Mouse (Mus musculus) cortical plate, adult 2 months (tissue): ENCODE results near the gene Zc3hav1l. TPM values are rescaled to one million over a fixed set of nuclear protein-coding genes. Genes with fewer than 3 reads are reported as not detected.

Experiments
- H3K27ac ChIP-seq: fragments of 200-500 bp; 2 replicates; pipeline ENCODE4 v1.5.1; 2012; ENCODE audit warnings: low read length, control low read depth, inconsistent platforms; ENCODE audit not compliant: insufficient read depth
- H3K4me1 ChIP-seq: fragments of 200-500 bp; 2 replicates; pipeline ENCODE4 v1.6.1; 2011; ENCODE audit warnings: low read length; ENCODE audit not compliant: control insufficient read depth, insufficient read depth
- H3K4me3 ChIP-seq: fragments of 200-500 bp; 2 replicates; pipeline ENCODE4 v1.5.1; 2011; ENCODE audit warnings: mild to moderate bottlenecking, low read length, control low read depth; ENCODE audit not compliant: insufficient read depth
- CTCF ChIP-seq: fragments of 200-500 bp; IDR thresholded peaks from 2 replicates; pipeline ENCODE4 v1.5.1; 2011; ENCODE audit warnings: mild to moderate bottlenecking, control low read depth, low read length; ENCODE audit not compliant: insufficient read depth; ENCODE audit errors: extremely low read depth
- POLR2A ChIP-seq: fragments of 200-500 bp; IDR thresholded peaks from 2 replicates; pipeline ENCODE4 v1.6.1; 2011; ENCODE audit warnings: mild to moderate bottlenecking, low read length, control low read depth; ENCODE audit not compliant: insufficient read depth; ENCODE audit errors: extremely low read depth
- polyA plus RNA-seq: library from polyadenylated mRNA; depleted of rRNA; stranded (reverse); fragments of >200 nt; gene quantifications from 2 replicates; pipeline ENCODE4 v1.2.3, GENCODE M21; 2012; rRNA removed

The Zc3hav1l gene
- 3.3 and 3.4 TPM in 2 replicates for polyA plus RNA-seq

DNA sequence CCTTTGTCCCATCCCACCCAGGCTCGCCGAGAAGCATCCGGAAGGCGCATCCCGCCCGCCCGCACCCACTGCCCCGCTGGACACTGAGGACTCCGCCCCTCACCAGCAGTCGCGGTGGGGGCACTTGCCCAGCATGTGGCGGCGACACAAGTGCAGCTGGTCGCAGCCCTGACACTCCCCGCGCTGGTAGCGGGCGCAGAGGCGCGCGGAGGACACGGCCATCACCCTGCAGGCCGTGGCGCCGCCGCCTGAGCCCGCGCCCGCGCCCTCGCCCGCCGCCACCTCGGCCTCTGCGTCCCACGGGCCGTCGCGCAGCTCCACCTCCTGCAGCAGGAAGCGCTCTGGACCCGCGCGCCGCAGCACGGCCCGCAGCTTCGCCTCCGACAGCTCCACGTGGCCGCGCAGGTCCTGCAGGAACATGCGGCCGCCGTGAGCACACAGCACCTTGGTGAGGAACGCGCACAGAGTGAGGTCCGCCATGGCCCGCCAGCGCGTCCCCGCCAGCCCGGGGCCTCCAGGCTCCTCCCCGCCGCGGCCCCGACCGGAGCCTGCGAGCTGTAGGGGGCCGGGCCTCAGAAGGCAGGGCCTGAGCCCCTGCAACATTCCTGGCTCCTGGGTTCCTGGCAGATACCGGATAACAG, at the start of gene Zc3hav1l:
Gene Zc3hav1l (minus strand): TSS at position 499 of the 641 bp plus-strand sequence.
- Histone ChIP-seq H3K27ac (0 out of 2 replicates have a peak within 1 kb of the TSS, but pooled peaks have one; percentile 71), H3K4me1 (peaks cover 2% of the 10 kb centered on the region; the same call in 1 of the 2 replicates), H3K4me3 (peak within 1 kb of the TSS; percentile 89)
- no peak for TF ChIP-seq CTCF
- no peak for TF ChIP-seq POLR2A

DNA sequence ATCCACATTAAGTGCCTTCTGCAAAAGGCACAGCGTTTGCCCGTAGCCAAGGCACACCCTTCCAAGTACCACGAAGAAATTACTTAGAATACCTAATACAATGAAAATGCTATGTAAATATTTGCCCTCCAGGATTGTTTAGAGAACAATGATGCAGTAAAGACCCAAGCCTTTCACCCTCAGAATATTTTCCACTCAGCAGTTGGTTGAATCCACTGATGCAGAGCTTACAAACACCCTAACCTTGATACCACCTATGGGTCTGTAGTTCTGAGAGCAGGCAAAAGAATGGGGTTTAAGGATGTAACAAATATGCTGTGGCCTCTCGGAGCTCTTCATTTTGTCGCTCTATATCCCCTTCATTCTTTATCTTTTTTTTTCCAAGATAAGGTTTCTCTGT, 48.8 kb upstream of the Zc3hav1l start:
- H3K27ac ChIP-seq = no peak overlapping the region
- no peak for TF ChIP-seq POLR2A
- no peak for TF ChIP-seq CTCF
- H3K4me1 ChIP-seq = no peaks in the 10 kb centered on the region
- H3K4me3 ChIP-seq = no peak overlapping the region

- TF ChIP-seq CTCF (no peak), POLR2A (no peak)
- H3K4me1 ChIP-seq = no peaks in the 10 kb centered on the region
- no peak overlapping the region for H3K4me3 ChIP-seq
- H3K27ac ChIP-seq = no peak overlapping the region
Measured at GRCm38 (mm10) chr6:38345796-38346195, 46.7 kb upstream of the Zc3hav1l start.

- no peaks in the 10 kb centered on the region for H3K4me1 ChIP-seq
- H3K4me3 ChIP-seq = no peak overlapping the region
- TF ChIP-seq POLR2A (no peak), CTCF (no peak)
- H3K27ac ChIP-seq = no peak overlapping the region
Measured at GRCm38 (mm10) chr6:38344006-38344670, 45.1 kb upstream of the Zc3hav1l start.

DNA sequence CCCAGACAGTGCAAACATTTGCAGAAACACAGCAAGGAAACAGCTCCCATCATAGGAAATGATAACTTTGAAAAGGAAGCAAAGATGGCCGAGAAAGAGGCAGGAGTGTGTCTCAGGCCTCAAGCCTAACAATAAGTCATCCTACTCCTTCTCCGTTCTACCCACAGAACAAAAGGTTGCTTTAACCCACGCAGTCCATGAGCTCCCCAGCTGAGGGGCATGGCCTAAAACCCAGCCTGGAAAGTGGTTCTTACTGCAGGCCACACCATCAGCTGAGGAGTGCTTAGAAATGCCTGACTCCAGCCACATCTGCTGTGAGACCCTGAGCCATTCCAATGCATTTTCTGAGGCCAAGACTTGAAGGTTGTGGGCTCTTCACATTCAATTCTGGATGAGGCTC, 44.5 kb upstream of the Zc3hav1l start:
- Histone ChIP-seq H3K27ac (no peak overlapping the region), H3K4me3 (no peak overlapping the region), H3K4me1 (no peaks in the 10 kb centered on the region)

GRCm38 (mm10) chr6:38342666-38342992, 43.6 kb upstream of the Zc3hav1l start:
- TF ChIP-seq POLR2A = no peak
- no peak for TF ChIP-seq CTCF

More for the DNA sequence above, 44.5 kb upstream of the Zc3hav1l start:
- TF ChIP-seq CTCF (no peak), POLR2A (no peak)

DNA sequence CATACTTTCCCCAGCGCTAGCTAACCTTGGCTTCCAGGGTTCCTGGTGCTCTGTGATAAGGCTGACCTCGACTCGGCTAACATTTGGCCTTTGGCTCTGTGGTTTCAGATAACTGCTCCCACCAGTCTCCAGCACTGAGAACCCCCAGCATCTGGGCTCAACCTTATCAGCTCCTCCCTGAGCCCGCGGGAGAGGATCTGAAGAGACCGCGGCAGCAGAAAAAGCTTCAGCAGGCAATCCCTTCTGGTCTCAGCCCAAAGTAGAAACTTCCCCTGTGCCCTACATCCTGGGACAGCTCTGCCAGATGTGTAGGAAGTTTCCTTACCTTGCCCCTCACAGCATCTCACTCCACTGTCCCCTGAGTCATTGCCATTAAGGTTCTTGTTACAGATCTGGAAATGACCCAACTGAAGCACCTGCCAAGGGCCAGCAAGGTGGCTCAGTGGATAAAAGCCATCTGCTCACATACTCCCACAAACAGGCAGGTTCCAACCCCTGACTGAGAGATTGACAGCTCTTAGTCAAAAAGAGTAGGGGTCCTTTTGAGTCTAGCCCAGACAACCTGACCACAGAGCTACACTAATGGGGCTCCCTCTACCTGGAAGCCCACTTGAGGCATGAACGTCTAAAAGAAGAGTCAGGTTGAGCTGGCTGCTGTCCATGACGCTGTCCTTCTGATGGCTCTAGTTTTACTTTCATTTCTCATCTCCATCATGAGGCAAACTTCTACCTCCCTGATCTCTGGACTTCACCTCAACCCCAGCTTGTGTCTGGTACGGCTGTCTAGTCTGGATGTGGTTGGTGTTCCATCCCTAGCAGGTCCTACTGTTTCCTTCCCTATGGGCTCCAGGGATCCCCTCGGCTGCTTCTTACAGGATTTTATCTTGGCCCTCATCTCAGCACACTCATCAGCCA, 42.9 kb upstream of the Zc3hav1l start:
- TF ChIP-seq CTCF (no peak), POLR2A (no peak)
- H3K4me3 ChIP-seq = no peak overlapping the region
- H3K27ac ChIP-seq = no peak overlapping the region
- H3K4me1 ChIP-seq = no peaks in the 10 kb centered on the region

More at GRCm38 (mm10) chr6:38342666-38342992, 43.6 kb upstream of the Zc3hav1l start:
- H3K4me3 ChIP-seq = no peak overlapping the region
- no peaks in the 10 kb centered on the region for H3K4me1 ChIP-seq
- H3K27ac ChIP-seq = no peak overlapping the region

DNA sequence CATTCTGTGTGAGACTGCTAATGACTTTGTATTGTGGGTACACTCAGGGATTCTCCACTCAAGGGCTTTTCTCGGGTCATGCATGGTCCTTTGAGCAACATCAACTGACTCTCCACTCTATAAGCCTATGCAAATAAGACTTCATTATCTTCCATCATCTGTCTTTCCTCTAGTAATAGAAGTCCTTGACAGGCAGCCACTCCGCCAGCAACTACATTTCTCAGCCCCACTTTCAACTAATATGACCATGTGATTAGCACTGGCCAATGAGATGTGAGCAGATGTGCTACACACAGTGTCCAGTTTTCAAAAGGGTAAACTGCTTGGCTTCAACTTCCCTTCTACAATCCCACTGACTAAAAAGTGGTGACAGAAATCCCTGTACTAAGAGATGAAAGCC, 40.0 kb upstream of the Zc3hav1l start:
- no peak for TF ChIP-seq CTCF
- TF ChIP-seq POLR2A = no peak
- no peak overlapping the region for H3K27ac ChIP-seq
- H3K4me3 ChIP-seq = no peak overlapping the region
- H3K4me1 ChIP-seq = no peaks in the 10 kb centered on the region

GRCm38 (mm10) chr6:38337951-38338350, 38.9 kb upstream of the Zc3hav1l start:
- no peak overlapping the region for H3K27ac ChIP-seq
- no peaks in the 10 kb centered on the region for H3K4me1 ChIP-seq
- TF ChIP-seq POLR2A (no peak), CTCF (no peak)
- H3K4me3 ChIP-seq = no peak overlapping the region
